Mouse (Mus musculus) heart, embryonic 16.5 days (tissue): ENCODE data around the gene Pja2. TPM values are rescaled to one million over a fixed set of nuclear protein-coding genes. Genes with fewer than 3 reads are reported as not detected.
"Not testable (repeated sequence)": the region's sequence is repeated elsewhere in the genome, so short reads cannot be mapped to it uniquely, and the experiment has no call there.

Source experiments
- ATAC-seq: fragments of 200-750 bp; cut with Nextera tagmentation; replicated peaks from 2 replicates; pipeline ENCODE4 v1.8.0; 2017; ENCODE audit warnings: moderate number of reproducible peaks; ENCODE audit not compliant: insufficient read depth, low FRiP score; ENCODE audit errors: extremely low read depth
- H3K27ac ChIP-seq: fragments of 300-500 bp; sonication (generic); 2 replicates; pipeline ENCODE4 v1.5.1; 2014; ENCODE audit warnings: mild to moderate bottlenecking, low read length, control low read depth, moderate library complexity
- H3K27me3 ChIP-seq: fragments of 300-500 bp; sonication (generic); 2 replicates; pipeline ENCODE4 v1.6.1; 2014; ENCODE audit warnings: low read length, mixed read lengths; ENCODE audit not compliant: control insufficient read depth, insufficient read depth
- H3K36me3 ChIP-seq: fragments of 300-500 bp; sonication (generic); 2 replicates; pipeline ENCODE4 v1.6.1; 2014; ENCODE audit not compliant: control insufficient read depth, insufficient read depth
- H3K4me1 ChIP-seq: fragments of 300-500 bp; sonication (generic); 2 replicates; pipeline ENCODE4 v1.6.1; 2014; ENCODE audit warnings: low read length, mixed read lengths; ENCODE audit not compliant: control insufficient read depth, insufficient read depth
- H3K4me2 ChIP-seq: fragments of 300-500 bp; sonication (generic); 2 replicates; pipeline ENCODE4 v1.6.1; 2014; ENCODE audit warnings: low read depth, mild to moderate bottlenecking, control low read depth, low read length
- H3K4me3 ChIP-seq: fragments of 300-500 bp; sonication (generic); 2 replicates; pipeline ENCODE4 v1.5.1; 2014; ENCODE audit warnings: mild to moderate bottlenecking, control low read depth, low read length
- H3K9ac ChIP-seq: fragments of 300-500 bp; sonication (generic); 2 replicates; pipeline ENCODE4 v1.6.1; 2014; ENCODE audit warnings: low read length, control low read depth
- H3K9me3 ChIP-seq: fragments of 300-500 bp; sonication (generic); replicated peaks from 2 replicates; pipeline ENCODE4 v1.6.1; 2016; ENCODE audit warnings: low read length; ENCODE audit not compliant: control insufficient read depth
- WGBS: fragments of 180-500 bp; shearing (Covaris S2); extraction: QIAGEN DNeasy Blood & Tissue Kit; methylation state at CpG from one replicate; pipeline ENCODE4 v1.1.7; 2014; 5-methylcytosine and 5-hydroxymethylcytosine counted together
- polyA plus RNA-seq: library from polyadenylated mRNA; unstranded; fragments of >200 nt; fragmentation: Nextera tagmentation; extraction: Ambion mirVana; gene quantifications from 2 replicates; pipeline ENCODE4 v1.2.1, GENCODE M21; 2015

Gene Pja2
- polyA plus RNA-seq, 1 experiment from 2014 or later, result 83.4 TPM

DNA sequence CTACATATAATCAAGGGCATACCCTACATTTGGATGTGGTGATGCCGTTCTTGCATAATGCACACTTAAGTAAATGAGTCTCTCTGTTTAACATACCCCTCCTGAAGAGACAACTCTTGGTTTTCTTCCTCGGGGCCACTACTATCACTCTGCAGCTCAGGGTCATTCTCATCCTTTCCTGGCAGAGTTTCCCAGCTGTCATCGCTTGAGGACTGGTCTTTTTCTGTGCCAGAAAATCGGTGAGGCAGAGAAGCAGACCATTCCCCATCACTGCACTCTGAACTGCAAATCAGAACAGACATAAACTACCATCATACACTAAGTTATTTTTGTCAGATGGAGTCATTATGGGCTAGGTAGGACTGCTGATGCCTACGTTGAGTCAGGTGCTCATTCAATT lies 34.1 kb downstream of the Pja2 start:
- whole genome bisulfite sequencing, result 54% methylated on average over 5 of the region's 5 CpGs
- no peak for ATAC-seq
- Histone ChIP-seq H3K27ac (no peak overlapping the region), H3K4me2 (no peak overlapping the region), H3K4me1 (no peaks in the 10 kb centered on the region; the same call in 1 of the 2 replicates), H3K9me3 (no peaks in the 10 kb centered on the region), H3K4me3 (no peak overlapping the region), H3K27me3 (no peaks in the 10 kb centered on the region), H3K36me3 (peaks cover 11% of the 10 kb centered on the region), H3K9ac (no peak overlapping the region)

- no peaks in the 10 kb centered on the region for H3K9me3 ChIP-seq
- WGBS, result 91% methylated on average over 8 of the region's 8 CpGs
- peaks cover 23% of the 10 kb centered on the region for H3K36me3 ChIP-seq
- H3K4me2 ChIP-seq, result no peak overlapping the region
- no peaks in the 10 kb centered on the region for H3K4me1 ChIP-seq
- H3K27me3 ChIP-seq, result no peaks in the 10 kb centered on the region
- no peak overlapping the region for H3K9ac ChIP-seq
- no peak overlapping the region for H3K27ac ChIP-seq
- H3K4me3 ChIP-seq, result no peak overlapping the region
- no peak for ATAC-seq
Measured at GRCm38 (mm10) chr17:64292740-64293139, 39.0 kb downstream of the Pja2 start.

DNA sequence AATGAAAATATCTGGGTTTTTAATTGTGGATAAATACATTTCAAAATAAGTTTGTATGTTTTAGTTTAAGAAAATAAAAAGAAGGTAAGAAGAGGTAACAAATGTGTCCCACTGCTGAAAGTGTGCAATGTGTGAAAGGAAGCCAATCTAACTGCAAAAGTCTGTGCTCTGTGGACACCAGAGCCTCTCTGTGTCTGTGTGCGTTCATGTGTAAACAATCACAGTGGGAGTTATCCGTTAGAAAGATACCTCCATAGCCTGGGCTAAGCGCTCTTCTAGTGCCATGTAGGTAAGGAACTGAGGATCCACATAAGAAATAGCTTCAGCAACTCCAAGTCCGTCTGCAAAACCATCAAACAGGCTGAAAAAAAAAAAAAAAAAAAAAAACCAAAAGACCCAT lies 42.0 kb downstream of the Pja2 start:
- peaks cover 36% of the 10 kb centered on the region for H3K36me3 ChIP-seq
- H3K4me3 ChIP-seq, result no peak overlapping the region
- H3K27ac ChIP-seq, result no peak overlapping the region
- ATAC-seq, result no peak
- 81% methylated on average over 4 of the region's 4 CpGs for WGBS
- no peak overlapping the region for H3K4me2 ChIP-seq
- no peaks in the 10 kb centered on the region for H3K9me3 ChIP-seq
- H3K27me3 ChIP-seq, result no peaks in the 10 kb centered on the region
- H3K9ac ChIP-seq, result no peak overlapping the region
- no peaks in the 10 kb centered on the region for H3K4me1 ChIP-seq

GRCm38 (mm10) chr17:64288000-64288399 lies 43.7 kb downstream of the Pja2 start:
- Histone ChIP-seq H3K27me3 (no peaks in the 10 kb centered on the region), H3K36me3 (peaks cover 40% of the 10 kb centered on the region), H3K9me3 (no peaks in the 10 kb centered on the region), H3K27ac (no peak overlapping the region), H3K4me3 (no peak overlapping the region), H3K4me2 (no peak overlapping the region), H3K9ac (no peak overlapping the region), H3K4me1 (no peaks in the 10 kb centered on the region)
- ATAC-seq, result no peak
- 81% methylated on average over 7 of the region's 7 CpGs for WGBS

- peaks cover 44% of the 10 kb centered on the region for H3K36me3 ChIP-seq
- no peak overlapping the region for H3K9ac ChIP-seq
- H3K27ac ChIP-seq, result no peak overlapping the region
- H3K27me3 ChIP-seq, result no peaks in the 10 kb centered on the region
- WGBS, result 89% methylated on average over 3 of the region's 3 CpGs
- no peaks in the 10 kb centered on the region for H3K4me1 ChIP-seq
- H3K4me3 ChIP-seq, result no peak overlapping the region
- H3K4me2 ChIP-seq, result no peak overlapping the region
- no peaks in the 10 kb centered on the region for H3K9me3 ChIP-seq
- ATAC-seq, result no peak
Measured at GRCm38 (mm10) chr17:64286836-64287235, 44.9 kb downstream of the Pja2 start.

DNA sequence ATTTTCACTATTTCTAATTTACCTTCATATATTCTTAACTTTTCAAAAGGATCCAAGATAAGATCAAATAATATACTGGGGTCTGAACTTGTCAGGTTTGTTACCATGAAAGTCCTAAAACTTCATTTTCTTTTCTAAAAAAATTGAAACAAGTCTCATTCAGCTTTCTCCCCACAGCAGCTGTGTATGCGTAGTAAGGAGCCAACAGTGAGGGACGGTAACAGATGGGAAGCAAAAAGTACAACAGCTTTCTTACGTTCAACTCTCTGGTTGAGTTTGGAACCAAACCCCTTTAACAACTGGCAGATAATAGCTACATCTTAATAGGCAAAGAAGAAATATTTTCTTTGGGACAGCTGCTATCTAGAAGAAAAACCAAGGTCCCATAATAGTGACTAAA lies 50.3 kb downstream of the Pja2 start:
- not testable (repeated sequence) for H3K9me3 ChIP-seq, H3K4me1 ChIP-seq, H3K9ac ChIP-seq, ATAC-seq, H3K27me3 ChIP-seq, H3K4me2 ChIP-seq, H3K4me3 ChIP-seq, H3K27ac ChIP-seq
- WGBS, result 90% methylated on average over 3 of the region's 3 CpGs
- H3K36me3 ChIP-seq, result peaks cover 45% of the 10 kb centered on the region

DNA sequence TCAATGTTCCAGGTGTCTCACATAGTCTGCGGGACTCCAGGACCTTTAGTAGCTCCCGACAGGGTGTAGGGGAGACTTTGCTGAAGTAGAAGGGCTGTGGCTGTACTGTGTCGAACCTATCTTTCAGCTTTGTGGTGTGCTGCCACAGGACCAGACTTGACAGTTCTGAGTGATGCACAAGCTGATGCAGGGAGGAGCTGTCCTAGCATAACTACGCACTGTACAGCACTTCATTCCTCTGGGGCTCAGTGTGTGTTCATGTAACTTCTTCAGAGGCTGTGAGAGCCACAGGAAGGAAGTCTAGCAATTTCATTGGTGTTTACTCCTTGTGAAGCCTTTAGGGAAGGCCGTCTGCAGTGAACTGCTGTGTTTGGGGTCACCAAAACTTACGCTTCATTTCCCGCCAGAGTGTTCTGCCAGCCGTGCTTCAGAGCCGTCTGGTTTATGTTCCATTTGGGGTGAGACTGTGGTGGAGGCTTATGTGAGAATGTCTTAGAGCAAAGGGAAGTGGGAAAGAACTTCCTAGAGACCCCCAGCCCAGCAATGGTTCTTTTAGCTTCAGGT lies 54.0 kb downstream of the Pja2 start:
- no peak for ATAC-seq
- Histone ChIP-seq H3K4me3 (no peak overlapping the region), H3K4me1 (peaks cover 3% of the 10 kb centered on the region; the same call in 1 of the 2 replicates), H3K27ac (no peak overlapping the region), H3K4me2 (no peak overlapping the region), H3K9ac (no peak overlapping the region), H3K36me3 (peaks cover 23% of the 10 kb centered on the region), H3K27me3 (no peaks in the 10 kb centered on the region), H3K9me3 (no peaks in the 10 kb centered on the region)
- WGBS, result 66% methylated on average over 9 of the region's 9 CpGs

GRCm38 (mm10) chr17:64276666-64277065 lies 55.0 kb downstream of the Pja2 start:
- H3K4me1 ChIP-seq, result peaks cover 3% of the 10 kb centered on the region; the same call in 1 of the 2 replicates
- H3K4me3 ChIP-seq, result no peak overlapping the region
- H3K4me2 ChIP-seq, result no peak overlapping the region
- no peak for ATAC-seq
- H3K9me3 ChIP-seq, result no peaks in the 10 kb centered on the region
- H3K27me3 ChIP-seq, result no peaks in the 10 kb centered on the region
- H3K27ac ChIP-seq, result no peak overlapping the region
- H3K36me3 ChIP-seq, result peaks cover 17% of the 10 kb centered on the region
- H3K9ac ChIP-seq, result no peak overlapping the region
- 85% methylated on average over 5 of the region's 5 CpGs for WGBS

DNA sequence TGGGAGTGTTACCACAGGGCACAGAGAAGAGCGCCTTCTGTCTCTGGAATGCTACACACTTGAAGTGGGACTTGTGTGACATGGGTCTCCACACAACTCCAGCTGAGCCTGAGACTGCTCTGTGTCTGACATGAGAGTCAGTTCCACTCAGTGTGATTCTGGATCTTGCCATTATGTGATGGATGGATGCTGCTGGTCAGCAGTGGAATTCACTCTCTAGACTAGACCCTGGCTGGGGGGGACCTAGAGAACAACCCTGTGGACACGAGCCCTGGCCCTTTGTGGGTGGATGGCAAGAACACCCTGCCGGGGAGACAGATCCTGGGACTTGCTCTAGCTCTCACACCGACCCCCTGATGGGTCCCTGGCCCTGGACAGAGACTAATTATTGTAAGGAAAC lies 56.5 kb downstream of the Pja2 start:
- Histone ChIP-seq H3K27me3 (no peaks in the 10 kb centered on the region), H3K9me3 (no peaks in the 10 kb centered on the region), H3K4me3 (no peak overlapping the region), H3K36me3 (peaks cover 13% of the 10 kb centered on the region), H3K4me1 (peaks cover 3% of the 10 kb centered on the region; the same call in 1 of the 2 replicates), H3K9ac (no peak overlapping the region), H3K4me2 (no peak overlapping the region), H3K27ac (no peak overlapping the region)
- WGBS, result 84% methylated on average over 4 of the region's 4 CpGs
- ATAC-seq, result no peak
